Mouse (Mus musculus): ENCODE data around the gene Cmtm7.

The Cmtm7 gene

GRCm38 (mm10) chr9:114781526-114782212 is at the start of gene Cmtm7:
Cmtm7 (minus strand) TSS chr9:114781856.
- peak; percentile 72 to 77 for DNase-seq (ENCODE audit: low spot score in 2 of 2)

- no peak for DNase-seq (ENCODE audit: low spot score in 2 of 2)
Observed at GRCm38 (mm10) chr9:114830351-114830750, 48.7 kb upstream of the Cmtm7 start.

GRCm38 (mm10) chr9:114829669-114830068 is 48.0 kb upstream of the Cmtm7 start:
- DNase-seq (ENCODE audit: low spot score in 2 of 2): no peak

GRCm38 (mm10) chr9:114828377-114828776 is 46.7 kb upstream of the Cmtm7 start:
- no peak for DNase-seq (ENCODE audit: low spot score in 2 of 2)

- DNase-seq (ENCODE audit: low spot score in 2 of 2): no peak
Observed at GRCm38 (mm10) chr9:114827242-114827852, 45.7 kb upstream of the Cmtm7 start.

GRCm38 (mm10) chr9:114824166-114824565 is 42.5 kb upstream of the Cmtm7 start:
- DNase-seq (ENCODE audit: low spot score in 2 of 2): no peak

- no peak for DNase-seq (ENCODE audit: low spot score in 2 of 2)
Observed at GRCm38 (mm10) chr9:114821548-114822289, 40.1 kb upstream of the Cmtm7 start.

- no peak for DNase-seq (ENCODE audit: low spot score in 2 of 2)
Observed at GRCm38 (mm10) chr9:114818918-114819317, 37.3 kb upstream of the Cmtm7 start.

GRCm38 (mm10) chr9:114817012-114817411 is 35.4 kb upstream of the Cmtm7 start:
- DNase-seq (ENCODE audit: low spot score in 2 of 2): no peak

GRCm38 (mm10) chr9:114816121-114816520 is 34.5 kb upstream of the Cmtm7 start:
- DNase-seq (ENCODE audit: low spot score in 2 of 2): no peak

GRCm38 (mm10) chr9:114815315-114815714 is 33.7 kb upstream of the Cmtm7 start:
- no peak for DNase-seq (ENCODE audit: low spot score in 2 of 2)

- DNase-seq (ENCODE audit: low spot score in 2 of 2): no peak
Observed at GRCm38 (mm10) chr9:114812001-114812400, 30.3 kb upstream of the Cmtm7 start.

GRCm38 (mm10) chr9:114810837-114811236 is 29.2 kb upstream of the Cmtm7 start:
- no peak for DNase-seq (ENCODE audit: low spot score in 2 of 2)

- DNase-seq (ENCODE audit: low spot score in 2 of 2): no peak
Observed at GRCm38 (mm10) chr9:114808671-114809070, 27.0 kb upstream of the Cmtm7 start.

- DNase-seq (ENCODE audit: low spot score in 2 of 2): no peak
Observed at GRCm38 (mm10) chr9:114807261-114807660, 25.6 kb upstream of the Cmtm7 start.

- DNase-seq (ENCODE audit: low spot score in 2 of 2): no peak
Observed at GRCm38 (mm10) chr9:114805151-114805671, 23.6 kb upstream of the Cmtm7 start.

GRCm38 (mm10) chr9:114802191-114802590 is 20.5 kb upstream of the Cmtm7 start:
- DNase-seq (ENCODE audit: low spot score in 2 of 2): no peak

- no peak for DNase-seq (ENCODE audit: low spot score in 2 of 2)
Observed at GRCm38 (mm10) chr9:114801301-114801700, 19.6 kb upstream of the Cmtm7 start.

GRCm38 (mm10) chr9:114799498-114800107 is 17.9 kb upstream of the Cmtm7 start:
- no peak for DNase-seq (ENCODE audit: low spot score in 2 of 2)

- no peak for DNase-seq (ENCODE audit: low spot score in 2 of 2)
Observed at GRCm38 (mm10) chr9:114798845-114799244, 17.2 kb upstream of the Cmtm7 start.

GRCm38 (mm10) chr9:114797329-114798004 is 15.8 kb upstream of the Cmtm7 start:
- peak; percentile 79 to 89 for DNase-seq (ENCODE audit: low spot score in 2 of 2)
